Mouse (Mus musculus): ENCODE measurements around the gene Purb.
"Not testable (repeated sequence)": the region's sequence is repeated elsewhere in the genome, so short reads cannot be mapped to it uniquely, and the experiment has no call there.

Gene Purb

DNA sequence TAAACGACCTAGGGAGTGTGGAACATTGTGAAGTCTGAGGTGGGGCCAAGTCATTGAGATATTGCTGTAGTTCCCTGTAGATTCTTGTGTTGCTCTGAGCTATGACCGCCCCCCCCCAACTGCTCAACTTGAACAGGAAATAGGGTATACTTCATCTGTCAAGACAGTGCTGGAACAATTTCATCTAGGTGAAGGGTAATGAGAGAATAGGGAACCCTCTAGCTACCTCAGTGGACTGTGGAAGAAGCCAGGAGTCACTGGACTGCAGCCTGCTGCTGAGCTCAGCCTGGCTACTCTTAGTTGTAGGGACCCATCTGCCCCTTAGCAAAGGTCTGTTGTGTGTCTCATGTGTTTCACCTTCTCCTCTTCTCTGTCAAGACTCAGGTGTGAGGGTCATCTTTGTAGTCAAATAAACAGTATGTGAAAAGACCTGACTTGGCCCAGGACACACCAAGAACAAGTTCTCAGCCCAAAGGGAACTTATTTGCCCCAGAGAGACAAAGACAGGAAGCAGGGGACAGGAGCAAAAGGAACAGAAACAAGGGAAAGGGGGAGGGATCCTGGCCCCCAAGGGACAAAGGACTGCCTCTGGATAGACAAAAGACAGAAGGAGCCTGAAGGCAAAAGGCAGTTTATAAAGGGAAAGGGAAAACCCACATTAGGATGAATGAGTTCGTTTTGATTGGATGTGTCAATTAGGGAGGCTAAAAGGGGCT lies 8.7 kb upstream of the Purb start:
- no peak for DNase-seq

DNA sequence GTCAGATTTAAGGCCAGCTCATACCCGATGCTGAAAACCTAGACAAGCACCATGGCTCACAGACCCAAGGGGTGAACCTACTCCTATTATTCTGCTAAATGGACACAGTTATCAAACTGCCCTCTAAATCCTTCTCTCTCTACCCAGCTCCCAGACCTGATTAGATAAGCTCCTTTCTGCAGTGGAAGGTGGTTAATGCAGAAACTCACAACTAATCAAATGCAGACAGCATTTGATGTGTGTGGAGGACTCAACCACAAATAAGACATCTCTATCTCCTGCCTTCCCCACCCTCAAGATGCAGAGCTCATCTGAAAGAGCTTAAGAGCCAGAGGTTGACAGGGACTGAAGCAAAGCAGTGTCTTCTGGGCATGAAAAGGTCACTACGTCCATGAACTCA lies 7.4 kb upstream of the Purb start:
- no peak for DNase-seq

DNA sequence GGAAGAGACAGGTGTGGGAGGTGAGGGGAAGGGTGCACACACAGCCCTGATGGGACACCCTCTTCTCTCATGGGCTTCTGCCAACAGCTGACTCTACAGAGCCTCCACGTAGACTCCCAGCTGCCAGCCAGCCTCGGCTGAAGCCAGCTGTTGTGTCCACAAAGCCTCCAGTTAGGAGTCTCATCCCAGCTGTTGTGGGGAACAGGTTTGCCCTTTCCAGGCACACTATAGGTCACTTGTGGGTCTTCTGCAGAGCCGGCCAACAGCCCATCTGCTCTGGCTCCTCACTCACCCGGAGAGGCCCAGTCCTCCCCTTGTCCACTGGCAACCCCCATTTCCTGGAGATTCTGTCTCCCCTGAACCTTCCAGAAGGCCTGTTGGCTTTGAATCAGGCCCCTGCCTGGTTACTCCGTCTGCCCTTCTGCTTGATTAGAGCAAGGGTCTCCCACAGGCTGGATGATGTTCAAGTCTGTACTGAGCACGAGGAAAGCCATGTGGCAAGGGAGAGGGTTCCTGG lies 6.0 kb upstream of the Purb start:
- DNase-seq = no peak

DNA sequence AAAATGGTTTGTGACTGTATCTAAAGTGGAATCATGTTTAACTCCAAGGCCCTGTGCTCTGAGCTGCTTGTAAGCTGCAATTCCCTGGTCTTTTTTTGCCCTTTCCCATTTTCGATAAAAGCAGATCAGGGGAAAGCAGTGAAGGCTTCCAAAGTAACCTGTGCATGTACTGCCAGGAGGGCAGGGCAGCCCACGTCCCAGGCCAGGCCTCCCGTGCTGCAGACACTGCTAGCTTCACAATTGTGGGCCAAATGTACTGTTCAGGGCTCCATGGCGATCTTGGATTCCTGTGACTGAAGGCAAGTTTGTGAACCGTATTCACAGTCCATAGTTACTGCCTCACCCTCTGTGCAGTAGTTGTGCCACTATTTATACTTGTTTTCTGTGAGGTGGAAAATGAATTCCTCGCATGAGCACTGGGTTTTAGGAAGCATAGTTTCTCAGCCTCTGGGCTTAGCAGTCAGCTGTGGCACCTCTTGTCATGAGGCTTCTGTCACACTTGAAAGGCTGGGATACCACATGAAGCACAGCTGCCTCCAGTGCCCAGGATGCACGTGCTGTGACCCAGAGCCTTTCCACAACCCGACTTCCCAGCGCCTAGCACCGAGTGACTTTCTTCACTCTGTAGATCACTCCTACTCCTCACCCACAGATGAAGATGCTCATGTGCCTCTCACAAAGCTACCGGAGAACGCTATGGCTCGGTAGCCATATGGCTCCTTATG lies 5.1 kb upstream of the Purb start:
- no peak for DNase-seq

DNA sequence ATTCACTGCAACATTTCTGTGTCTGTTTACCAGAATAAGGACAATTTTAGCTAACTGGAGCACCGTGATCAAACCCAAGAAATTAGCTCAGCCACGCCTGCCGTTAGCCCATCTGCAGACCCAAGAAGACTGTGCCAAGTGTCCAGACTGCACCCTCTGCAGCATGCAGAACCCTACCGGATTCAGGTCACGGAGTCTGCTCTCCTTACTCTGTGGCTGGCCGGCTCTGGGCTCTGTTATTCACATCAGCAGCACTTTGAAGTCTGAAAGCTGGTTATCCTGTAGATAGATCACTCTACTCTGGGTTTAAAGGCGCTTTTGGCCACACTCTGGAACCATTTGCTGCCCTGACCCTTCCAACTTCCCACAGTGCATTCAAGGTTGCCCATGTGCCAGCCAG lies 4.5 kb upstream of the Purb start:
- DNase-seq = no peak

DNA sequence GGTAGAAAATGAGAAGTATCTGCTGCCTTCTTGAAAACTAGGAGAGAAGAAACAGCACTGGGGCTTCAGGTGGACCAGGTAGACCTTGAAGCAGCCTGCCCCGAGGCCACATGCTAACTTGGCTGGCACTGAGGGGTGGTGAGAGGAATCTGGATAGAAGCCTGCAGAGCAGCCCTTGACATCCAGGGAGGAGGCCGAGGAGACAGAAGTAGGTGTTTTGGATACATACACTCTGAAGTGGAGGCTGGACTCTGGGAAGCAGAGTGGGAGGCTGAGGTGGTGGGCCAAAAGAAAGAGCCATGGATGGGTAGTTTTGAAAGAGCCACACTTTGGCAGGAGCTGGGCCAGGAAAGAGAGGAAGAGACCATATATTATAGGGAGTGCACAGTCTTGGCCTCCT lies 3.5 kb upstream of the Purb start:
- DNase-seq = no peak

DNA sequence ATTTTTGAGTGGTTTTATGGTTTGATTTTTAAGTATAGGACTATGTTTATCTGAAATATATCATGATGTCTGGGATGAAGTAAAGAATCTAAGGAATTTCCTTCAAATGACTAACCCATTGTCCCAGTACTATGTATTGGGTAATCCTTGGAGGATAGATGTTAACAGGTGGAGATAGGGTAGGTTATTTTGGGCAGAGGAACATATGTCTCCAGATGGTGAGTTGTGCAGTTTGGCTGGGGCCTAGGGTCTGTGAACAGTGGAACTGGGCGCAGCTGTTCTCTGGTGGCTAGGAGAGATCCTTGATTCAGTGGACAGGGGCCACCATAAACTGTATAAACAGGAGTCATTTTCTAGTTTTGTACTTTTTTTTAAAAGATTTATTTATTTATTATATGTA lies 1.6 kb upstream of the Purb start:
- no peak for DNase-seq

DNA sequence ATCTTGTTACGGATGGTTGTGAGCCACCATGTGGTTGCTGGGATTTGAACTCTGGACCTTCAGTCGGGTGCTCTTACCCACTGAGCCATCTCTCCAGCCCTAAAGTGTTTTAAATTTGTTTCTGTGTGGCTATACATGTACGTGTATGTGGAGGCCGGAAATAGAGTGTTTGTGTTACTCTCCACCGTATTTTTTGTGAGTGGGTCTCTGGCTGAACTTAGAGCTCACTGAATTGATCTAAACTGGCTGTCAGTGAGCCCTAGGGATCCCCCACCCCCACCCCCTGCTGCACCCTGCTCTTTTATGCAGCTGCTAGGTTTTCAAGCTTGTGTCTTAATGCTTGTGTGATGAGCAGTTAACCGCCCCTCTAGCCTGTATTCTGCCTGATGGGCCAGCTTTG lies 1.2 kb upstream of the Purb start:
- DNase-seq = no peak

DNA sequence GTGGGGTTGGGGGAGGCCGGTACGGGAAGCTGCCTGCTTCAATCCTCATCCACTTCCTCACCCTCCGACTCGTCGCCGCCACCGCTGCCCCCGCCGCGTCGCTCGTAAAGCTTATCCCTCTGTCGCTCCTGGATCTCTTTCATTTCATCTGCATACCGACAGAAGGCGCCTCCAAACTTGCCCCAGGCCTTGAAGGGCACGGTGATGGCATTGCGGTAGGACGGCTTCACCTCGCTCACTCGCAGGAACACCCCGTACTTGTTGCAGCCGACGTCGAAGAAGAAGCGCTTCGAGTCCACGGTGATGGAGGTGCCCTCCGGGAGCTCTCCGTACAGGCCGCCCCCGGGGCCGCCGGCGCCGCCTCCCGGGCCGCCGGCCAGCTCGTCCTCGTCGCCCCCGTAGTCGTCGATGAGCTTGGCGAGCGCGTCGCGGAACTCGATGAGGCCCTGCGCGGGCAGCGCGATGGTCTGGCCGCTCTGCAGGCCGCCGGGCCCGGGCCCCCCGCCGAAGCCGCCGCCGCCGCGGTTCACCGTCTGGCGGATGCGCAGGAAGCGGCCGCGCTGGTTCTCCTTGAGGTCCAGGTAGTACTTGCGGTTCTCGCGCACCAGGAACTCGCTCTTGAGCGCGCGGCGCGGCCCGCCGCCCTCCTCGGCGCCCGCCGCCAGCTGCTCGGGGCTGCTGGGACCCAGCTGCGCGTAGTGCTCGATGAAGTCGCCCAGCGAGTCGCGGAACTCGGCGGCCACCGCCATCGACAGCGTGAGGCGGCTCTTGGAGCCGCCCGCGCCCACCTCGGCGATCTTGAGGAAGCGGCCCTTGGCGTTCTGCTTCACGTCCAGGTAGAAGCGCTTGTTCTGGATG lies 614 bp downstream of the Purb start:
- DNase-seq = peak; percentile 43 to 74

DNA sequence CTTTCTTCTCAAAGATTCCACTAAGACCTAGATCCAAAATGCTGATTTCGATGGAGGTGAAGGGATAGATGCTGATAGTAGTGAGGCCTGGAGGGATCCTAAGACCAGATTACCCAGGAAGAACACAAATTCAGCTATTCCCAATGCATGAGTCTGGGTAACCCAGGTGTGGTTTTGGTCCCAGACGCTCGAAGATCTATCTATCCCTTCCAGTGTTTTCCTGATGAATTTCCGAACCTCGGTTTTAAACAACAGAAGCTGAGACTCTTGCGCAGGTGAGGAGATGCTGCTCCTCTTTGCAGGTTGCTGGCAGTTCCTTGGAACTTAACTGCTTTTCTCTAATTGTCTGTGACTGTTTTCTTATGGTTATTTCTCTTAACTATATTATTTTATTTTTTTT lies 1.3 kb downstream of the Purb start:
- DNase-seq = no peak

DNA sequence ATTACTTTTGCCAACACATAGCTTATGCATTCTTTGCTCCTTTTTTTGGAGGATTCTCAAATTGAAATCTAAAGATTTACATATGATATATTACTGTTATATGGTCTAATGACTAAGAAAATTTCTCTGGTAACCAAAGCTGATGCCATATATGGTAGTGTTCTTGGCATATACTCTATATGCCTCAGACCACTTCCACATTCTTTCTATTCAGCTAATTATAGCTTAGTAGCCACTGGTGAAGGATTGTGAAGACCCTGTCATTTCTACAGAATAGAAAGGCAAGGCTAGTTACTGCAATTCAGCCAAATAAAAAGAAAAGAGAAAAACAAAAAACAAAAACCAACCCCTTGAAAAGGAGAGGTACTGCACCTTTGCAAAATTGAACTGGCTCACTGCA lies 3.6 kb downstream of the Purb start:
- no peak for DNase-seq

DNA sequence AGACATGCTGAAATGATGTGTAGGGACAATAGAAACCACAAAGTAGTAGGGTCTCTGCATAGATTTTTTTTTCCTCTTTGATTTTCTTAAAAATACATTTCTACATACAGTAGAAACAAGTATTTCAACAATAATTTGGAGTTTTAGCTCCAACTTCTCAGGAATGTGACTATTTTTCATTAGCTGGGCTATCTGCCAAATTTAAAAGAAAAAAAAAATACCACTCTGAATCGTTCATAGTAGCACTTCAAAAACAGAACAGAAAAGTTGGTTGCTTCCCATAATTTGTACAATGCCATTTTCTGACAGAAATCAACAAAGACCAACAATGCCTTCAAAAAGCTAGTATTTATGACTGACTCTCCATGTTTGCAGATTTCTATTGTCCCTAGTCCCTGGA lies 4.2 kb downstream of the Purb start:
- no peak for DNase-seq

DNA sequence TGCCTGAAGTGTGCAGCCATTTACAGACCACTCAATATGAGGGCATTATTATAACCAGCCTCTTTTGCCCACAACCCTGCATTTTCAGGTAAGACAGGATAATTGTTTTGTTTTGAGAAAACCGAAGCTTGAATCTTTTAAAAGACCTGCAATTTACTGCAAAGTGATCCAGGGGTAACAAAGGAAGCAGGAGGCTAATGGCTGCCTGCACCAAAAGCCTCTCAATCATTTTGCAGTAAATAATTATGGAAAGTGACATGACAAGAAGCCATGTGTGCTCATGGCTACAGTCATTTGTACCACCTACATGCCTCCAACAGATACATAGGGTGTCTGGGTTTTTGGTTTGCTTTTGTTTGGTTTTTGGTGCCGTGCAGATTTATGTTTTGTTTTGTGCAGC lies 4.7 kb downstream of the Purb start:
- no peak for DNase-seq

DNA sequence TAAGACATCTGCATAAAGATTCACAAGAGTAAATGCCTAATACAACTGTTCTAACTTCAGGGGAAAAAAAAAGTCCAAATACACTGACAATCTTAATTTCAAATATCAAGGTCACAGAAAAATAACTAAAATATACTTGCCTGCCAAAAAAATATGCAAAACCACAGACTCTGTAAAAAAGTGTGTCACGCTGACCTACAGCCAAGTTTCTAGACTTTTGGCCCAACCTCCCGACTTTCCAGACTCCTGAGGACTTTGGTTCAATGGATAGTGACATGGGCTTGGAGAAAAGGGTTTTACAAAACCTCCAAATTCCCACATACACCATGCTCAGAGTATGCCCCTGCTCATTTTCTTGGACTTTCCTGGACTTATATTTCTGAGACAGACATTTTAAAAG lies 7.2 kb downstream of the Purb start:
- DNase-seq = peak; percentile 32 to 51

DNA sequence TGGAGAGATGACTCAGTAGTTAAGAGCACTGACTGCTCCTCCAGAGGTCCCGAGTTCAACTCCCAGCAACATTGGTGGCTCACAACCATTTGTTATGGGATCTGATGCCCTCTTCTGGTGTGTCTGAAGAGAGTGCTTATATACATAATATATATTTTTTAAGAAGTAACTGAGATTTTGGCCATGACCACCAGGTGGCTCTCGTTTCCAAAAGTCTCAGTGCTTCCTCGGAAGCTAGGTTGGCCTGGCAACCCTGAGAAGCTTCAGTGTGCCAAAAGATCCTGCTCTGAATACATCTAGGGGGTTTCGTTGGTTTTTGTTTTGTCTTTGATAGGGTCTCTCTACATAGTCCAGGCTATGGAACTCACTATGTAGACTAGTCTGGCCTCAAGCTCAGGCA lies 10.6 kb downstream of the Purb start:
- peak; percentile 62 to 77 for DNase-seq

DNA sequence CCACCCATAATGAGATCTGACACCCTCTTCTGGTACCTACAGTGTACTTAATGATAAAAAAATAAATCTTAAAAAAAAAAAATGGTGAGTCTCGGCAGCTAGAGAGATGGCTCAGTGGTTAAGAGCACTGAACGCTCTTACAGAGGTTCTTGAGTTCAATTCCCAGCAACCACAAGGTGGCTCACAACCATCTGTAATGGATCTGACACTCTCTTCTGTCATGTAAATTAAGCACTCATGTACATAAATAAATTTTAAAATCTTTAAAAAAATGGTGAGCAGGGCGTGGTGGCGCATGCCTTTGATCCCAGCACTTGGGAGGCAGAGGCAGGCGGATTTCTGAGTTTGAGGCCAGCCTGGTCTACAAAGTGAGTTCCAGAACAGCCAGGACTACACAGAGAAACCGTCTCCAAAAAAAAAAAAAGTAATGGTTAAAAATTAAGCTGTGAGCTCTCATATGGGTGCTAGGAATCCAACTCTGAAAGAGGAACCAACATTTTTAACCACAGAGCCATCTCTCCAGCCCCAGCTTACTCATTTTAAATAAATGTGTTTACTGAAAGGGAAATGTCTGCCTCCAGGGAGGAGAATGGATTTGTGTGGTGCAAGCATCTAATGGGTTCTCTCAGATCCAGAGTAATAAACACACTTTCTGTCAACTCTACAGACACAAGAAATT lies 12.4 kb downstream of the Purb start:
- DNase-seq = no peak

DNA sequence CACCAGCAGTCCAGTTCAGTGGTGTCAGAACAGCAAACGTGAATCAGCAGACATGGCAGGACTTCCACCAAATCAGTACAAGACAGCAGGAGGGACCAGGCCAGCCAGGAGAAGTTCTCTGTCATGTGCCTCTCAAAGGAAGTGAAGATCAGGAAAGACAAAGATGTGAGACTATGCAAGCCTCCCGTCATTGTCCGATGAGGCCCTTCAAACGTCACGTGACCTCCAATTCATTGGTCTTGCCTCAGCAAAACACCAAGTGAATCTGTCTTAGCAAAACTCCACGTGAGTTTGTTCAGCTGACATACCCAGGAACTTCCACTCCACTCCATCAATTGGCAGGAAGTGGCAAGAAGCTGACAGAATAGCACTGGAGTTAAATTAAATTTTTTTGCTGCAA lies 19.6 kb downstream of the Purb start:
- no peak for DNase-seq

DNA sequence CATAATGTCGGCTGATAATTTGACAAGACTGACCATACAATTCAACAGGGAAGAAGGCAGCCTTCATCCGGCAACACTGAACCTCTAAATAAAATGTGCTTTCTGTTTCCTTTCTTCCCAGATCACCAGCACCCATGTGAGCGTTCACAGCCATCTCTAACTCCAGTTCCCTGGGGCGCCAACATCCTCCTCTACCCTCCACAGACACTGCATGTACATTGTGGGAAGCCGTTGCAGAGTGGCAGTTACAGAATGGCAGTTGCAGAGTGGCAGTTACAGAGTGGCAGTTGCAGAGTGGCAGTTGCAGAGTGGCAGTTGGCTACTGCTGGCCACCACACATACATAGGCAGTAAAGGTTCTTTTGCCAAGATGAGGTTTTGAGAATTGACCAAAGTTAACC lies 27.6 kb downstream of the Purb start:
- not testable (repeated sequence) for DNase-seq

DNA sequence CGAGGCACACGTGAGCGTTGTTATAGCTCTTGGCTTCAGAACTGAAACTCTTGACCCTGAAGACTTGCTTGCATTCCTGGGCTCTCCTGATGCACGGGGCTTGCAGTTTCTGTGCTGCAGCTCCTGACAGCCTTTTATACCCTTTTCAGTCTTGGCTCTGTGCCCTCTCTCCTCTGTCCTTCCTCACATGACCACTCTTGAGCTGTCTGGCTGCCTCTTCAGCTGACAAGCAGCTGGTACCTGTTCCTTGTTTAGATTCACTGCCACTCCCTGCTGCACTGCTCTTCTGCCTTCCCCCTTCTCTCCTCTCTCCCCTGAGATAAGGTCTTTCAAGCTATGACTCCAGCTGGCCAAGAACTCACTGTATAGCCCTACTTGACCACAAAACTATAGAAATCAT lies 28.2 kb downstream of the Purb start:
- DNase-seq = peak; percentile 11 to 29

DNA sequence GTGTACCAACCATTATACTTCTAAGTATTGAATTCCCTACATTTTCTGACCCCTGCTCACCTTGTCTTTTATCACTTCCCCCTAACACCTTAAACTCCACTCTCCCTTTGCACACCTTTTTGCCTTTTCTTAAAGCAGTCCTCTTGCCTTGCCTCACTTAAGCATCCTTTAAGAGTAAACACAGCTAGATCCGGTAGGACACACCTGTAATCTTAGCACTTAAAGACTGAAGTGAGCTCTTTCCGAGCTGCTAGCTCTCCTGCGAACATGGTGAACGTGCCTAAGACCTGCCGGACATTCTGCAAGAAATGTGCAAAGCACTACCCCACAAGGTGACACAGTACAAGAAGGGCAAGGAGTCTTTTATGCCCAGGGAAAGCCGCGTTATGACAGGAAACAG lies 29.8 kb downstream of the Purb start:
- DNase-seq = no peak

DNA sequence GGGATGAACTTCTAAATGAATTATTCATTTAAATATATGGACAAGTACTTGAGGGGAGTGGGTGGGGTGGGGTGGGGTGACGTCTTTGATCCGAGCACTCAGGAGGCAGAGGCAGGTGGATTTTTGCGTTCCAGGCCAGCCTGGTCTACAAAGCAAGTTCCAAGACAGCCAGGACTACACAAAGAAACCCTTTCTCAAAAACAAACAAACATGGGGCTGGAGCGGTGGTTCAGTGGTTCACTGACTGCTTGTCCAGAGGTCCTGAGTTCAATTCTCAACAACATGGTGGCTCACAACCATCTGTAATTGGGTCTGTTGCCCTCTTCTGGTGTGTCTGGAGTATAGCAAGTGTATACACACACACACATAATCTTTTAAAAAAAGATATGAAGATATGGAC lies 30.3 kb downstream of the Purb start:
- no peak for DNase-seq

DNA sequence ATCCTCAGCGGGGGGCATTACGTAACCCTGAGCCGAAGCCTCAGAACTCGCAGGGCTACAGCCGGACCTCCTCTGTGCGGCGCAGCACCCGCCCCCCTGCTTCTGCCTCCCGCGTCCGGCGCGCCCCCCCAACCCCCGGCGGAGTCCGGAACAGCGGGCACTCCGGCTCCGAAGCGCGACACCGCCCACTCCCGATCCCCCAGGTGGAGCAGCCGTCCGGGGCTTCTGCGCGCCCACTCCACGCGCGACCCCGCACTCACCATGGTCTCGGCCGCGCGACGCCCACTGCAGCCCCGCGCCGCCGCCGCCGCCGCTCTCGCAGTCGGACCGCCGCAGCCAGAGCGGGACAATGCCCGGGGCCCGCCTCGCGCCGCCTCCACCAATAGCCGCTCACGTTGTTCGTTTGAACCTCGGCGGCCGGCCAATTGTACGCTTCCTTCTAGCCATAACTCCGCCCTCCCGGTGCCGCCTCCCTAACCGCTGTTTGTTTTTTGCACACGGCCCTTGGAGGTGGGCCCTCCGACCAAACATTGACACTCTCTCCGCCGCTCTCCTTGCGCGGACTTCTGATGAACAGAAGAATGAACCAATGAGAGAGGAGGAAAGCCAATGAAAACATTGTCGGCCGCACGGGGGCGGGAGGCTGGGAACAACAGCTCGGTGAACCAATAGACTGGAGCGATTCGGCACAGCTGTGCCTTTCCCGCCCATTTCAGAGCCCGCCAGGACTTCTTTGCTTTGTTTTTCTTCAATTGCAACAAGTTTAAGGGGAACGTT lies 31.5 kb downstream of the Purb start, which contains the start of gene H2afv:
Gene H2afv (minus strand): TSS at position 367 of the 777 bp plus-strand sequence.
- peak; percentile 100 for DNase-seq
